Mouse (Mus musculus) heart, embryonic 15.5 days (tissue): ENCODE results near the gene Ptges2. TPM values are rescaled to one million over a fixed set of nuclear protein-coding genes. Genes with fewer than 3 reads are reported as not detected.

Source experiments
- ATAC-seq: fragments of 200-750 bp; cut with Nextera tagmentation; replicated peaks from 2 replicates; pipeline ENCODE4 v1.8.0; 2017; ENCODE audit warnings: low read depth, moderate TSS enrichment; ENCODE audit not compliant: insufficient number of reproducible peaks, insufficient read depth, low FRiP score
- H3K27ac ChIP-seq: fragments of 300-500 bp; sonication (generic); 2 replicates; pipeline ENCODE4 v1.5.1; 2015; ENCODE audit warnings: mild to moderate bottlenecking, inconsistent platforms
- H3K27me3 ChIP-seq: fragments of 300-500 bp; sonication (generic); 2 replicates; pipeline ENCODE4 v1.6.1; 2015; ENCODE audit warnings: inconsistent platforms
- H3K36me3 ChIP-seq: fragments of 300-500 bp; sonication (generic); 2 replicates; pipeline ENCODE4 v1.6.1; 2015; ENCODE audit warnings: mild to moderate bottlenecking, inconsistent platforms
- H3K4me1 ChIP-seq: fragments of 300-500 bp; sonication (generic); replicated peaks from 2 replicates; pipeline ENCODE4 v1.6.1; 2015; ENCODE audit warnings: inconsistent platforms
- H3K4me2 ChIP-seq: fragments of 300-500 bp; sonication (generic); 2 replicates; pipeline ENCODE4 v1.6.1; 2015; ENCODE audit warnings: inconsistent platforms, mild to moderate bottlenecking, moderate library complexity
- H3K4me3 ChIP-seq: fragments of 300-500 bp; sonication (generic); 2 replicates; pipeline ENCODE4 v1.5.1; 2015; ENCODE audit warnings: mild to moderate bottlenecking, inconsistent platforms
- H3K9ac ChIP-seq: fragments of 300-500 bp; sonication (generic); 2 replicates; pipeline ENCODE4 v1.6.1; 2015; ENCODE audit warnings: mild to moderate bottlenecking, inconsistent platforms
- H3K9me3 ChIP-seq: fragments of 300-500 bp; sonication (generic); replicated peaks from 2 replicates; pipeline ENCODE4 v1.6.1; 2016; ENCODE audit warnings: inconsistent platforms
- WGBS: fragments of 180-500 bp; shearing (Covaris S2); methylation state at CpG from one replicate; pipeline ENCODE4 v1.1.7; 2015; ENCODE audit warnings: mixed read lengths; 5-methylcytosine and 5-hydroxymethylcytosine counted together
- polyA plus RNA-seq: library from polyadenylated mRNA; unstranded; fragments of >200 nt; fragmentation: Nextera tagmentation; extraction: Ambion mirVana; gene quantifications from 2 replicates; pipeline ENCODE4 v1.2.1, GENCODE M21; 2015

Gene Ptges2
- polyA plus RNA-seq, 1 experiment from 2014 or later, result 38.2 TPM

- ATAC-seq, result peak; percentile 93
- under 1% methylated on average over 59 of the region's 59 CpGs for WGBS
- peak overlapping the region; percentile 94 for H3K27ac ChIP-seq
Measured at GRCm38 (mm10) chr2:32395946-32396621, 388 bp downstream of the Ptges2 start.

DNA sequence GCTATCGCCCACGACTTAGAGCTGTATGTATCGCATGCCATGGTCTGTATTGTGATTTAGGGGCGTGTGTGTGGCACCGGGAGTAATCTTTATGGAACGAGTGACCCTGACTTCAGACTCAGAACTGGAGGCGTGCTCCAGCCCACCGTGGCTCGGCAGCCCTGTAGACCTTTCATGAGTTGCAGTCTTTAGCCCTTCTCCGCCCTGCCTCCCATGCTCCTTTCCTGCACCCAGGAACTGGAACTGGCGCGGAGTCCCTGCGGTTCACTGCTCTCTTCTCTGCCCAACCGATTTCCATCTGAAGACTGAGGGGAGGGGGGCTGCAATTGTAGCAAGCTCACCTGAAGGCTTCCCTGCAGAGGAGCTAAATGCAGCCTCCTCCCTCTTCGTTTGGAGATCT is 999 bp downstream of the Ptges2 start:
- Histone ChIP-seq H3K9me3 (no peaks in the 10 kb centered on the region), H3K27ac (peak overlapping the region; percentile 94), H3K36me3 (peaks cover 21% of the 10 kb centered on the region; the same call in 1 of the 2 replicates), H3K27me3 (no peaks in the 10 kb centered on the region), H3K4me1 (peaks cover 29% of the 10 kb centered on the region), H3K9ac (peak overlapping the region; percentile 92), H3K4me2 (peak overlapping the region; percentile 96), H3K4me3 (peak overlapping the region; percentile 79)
- no peak for ATAC-seq
- WGBS, result 0% methylated on average over 15 of the region's 15 CpGs

More at GRCm38 (mm10) chr2:32395946-32396621, 388 bp downstream of the Ptges2 start:
- H3K4me3 ChIP-seq, result peak overlapping the region; percentile 79
- peaks cover 29% of the 10 kb centered on the region for H3K4me1 ChIP-seq
- peak overlapping the region; percentile 92 for H3K9ac ChIP-seq
- no peaks in the 10 kb centered on the region for H3K27me3 ChIP-seq
- no peaks in the 10 kb centered on the region for H3K9me3 ChIP-seq
- peaks cover 16% of the 10 kb centered on the region; the same call in 1 of the 2 replicates for H3K36me3 ChIP-seq
- peak overlapping the region; percentile 96 for H3K4me2 ChIP-seq

- H3K9me3 ChIP-seq, result no peaks in the 10 kb centered on the region
- no peaks in the 10 kb centered on the region for H3K27me3 ChIP-seq
- no peak overlapping the region for H3K27ac ChIP-seq
- no peak overlapping the region for H3K9ac ChIP-seq
- peaks cover 24% of the 10 kb centered on the region; the same call in 1 of the 2 replicates for H3K36me3 ChIP-seq
- no peak overlapping the region for H3K4me3 ChIP-seq
- H3K4me1 ChIP-seq, result no peaks in the 10 kb centered on the region
- ATAC-seq, result peak; percentile 31; the same call in 1 of the 2 replicates
- no peak overlapping the region for H3K4me2 ChIP-seq
- 19% methylated on average over 2 of the region's 2 CpGs for WGBS
Measured at GRCm38 (mm10) chr2:32404663-32405062, 9.0 kb downstream of the Ptges2 start.

- Histone ChIP-seq H3K4me1 (no peaks in the 10 kb centered on the region), H3K36me3 (peaks cover 1% of the 10 kb centered on the region; the same call in 1 of the 2 replicates), H3K9me3 (no peaks in the 10 kb centered on the region), H3K4me3 (no peak overlapping the region), H3K27me3 (no peaks in the 10 kb centered on the region), H3K9ac (no peak overlapping the region), H3K27ac (no peak overlapping the region), H3K4me2 (no peak overlapping the region)
- 73% methylated on average over 7 of the region's 7 CpGs for WGBS
- ATAC-seq, result no peak
Measured at GRCm38 (mm10) chr2:32407144-32407824, 11.6 kb downstream of the Ptges2 start.

DNA sequence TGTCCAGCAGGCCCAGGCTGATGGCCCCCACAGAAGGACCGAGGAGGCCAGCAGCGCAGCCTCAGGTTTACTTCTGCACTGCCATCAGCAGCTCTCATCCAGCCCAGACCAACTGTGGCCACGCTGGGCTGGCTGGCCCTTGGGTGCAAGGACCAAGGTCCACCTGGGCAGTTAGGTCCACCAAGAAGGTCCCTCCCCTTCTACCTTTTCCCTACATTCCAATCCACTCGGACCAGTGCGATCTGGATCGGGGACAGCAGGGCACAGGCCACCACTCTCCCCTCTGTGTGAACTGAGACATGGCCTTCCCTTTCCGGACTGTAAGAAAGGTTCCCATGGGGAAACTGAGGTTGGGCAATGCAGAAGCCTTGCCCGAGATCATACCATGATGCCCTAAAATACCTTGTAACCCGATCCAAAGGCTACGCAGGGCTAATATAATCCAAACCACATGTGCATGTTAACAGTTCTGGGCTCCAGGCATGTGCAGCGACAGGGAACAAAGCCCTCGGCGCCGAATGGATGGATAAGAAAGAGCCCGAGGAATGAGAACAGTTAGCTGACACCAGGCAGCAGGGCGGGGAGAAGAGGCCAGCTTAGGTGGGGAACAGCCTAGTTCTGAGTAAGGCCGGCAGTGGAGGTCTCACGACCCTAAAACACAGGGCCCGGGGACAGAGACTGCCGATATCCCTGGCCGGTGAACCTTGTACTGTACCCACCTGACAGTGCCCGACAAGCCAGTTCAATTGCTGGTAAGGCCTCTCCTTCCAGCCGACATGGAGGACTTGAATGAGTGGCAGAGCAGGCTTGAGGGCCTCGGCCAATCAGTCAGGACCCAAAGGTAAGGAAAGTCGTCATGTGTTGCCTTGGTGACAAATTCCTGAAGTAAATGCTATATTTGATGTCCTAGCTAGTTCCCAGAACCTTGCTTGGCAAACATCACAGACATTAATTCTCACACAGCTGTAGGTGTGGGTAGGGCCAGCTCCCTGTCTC is 13.0 kb downstream of the Ptges2 start:
- Histone ChIP-seq H3K4me3 (no peak overlapping the region), H3K36me3 (no peaks in the 10 kb centered on the region), H3K9me3 (no peaks in the 10 kb centered on the region), H3K27me3 (no peaks in the 10 kb centered on the region), H3K4me1 (no peaks in the 10 kb centered on the region), H3K4me2 (no peak overlapping the region), H3K9ac (no peak overlapping the region), H3K27ac (no peak overlapping the region)
- no peak for ATAC-seq
- 60% methylated on average over 25 of the region's 25 CpGs for WGBS

DNA sequence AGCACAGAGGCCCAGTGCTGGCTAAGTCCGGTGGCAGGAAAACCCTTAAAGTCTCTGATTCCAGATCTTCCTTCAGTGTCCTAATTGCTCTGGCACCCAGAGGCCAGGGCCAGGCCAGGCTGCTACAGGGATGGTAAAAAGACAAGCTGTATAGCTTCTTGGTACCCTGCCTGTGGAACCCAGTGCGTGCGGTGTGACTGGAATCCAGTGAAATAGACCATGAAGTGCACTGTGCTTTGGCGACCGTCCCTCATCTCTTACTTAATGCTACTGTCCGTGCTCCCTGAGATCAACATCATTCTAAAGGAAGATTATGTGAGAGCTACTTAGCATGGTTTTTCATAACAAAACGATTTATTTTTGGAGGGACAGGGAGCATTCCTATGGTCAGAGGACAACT is 15.7 kb downstream of the Ptges2 start:
- Histone ChIP-seq H3K27ac (no peak overlapping the region), H3K4me2 (no peak overlapping the region), H3K4me1 (no peaks in the 10 kb centered on the region), H3K4me3 (no peak overlapping the region), H3K9ac (no peak overlapping the region), H3K36me3 (peaks cover 13% of the 10 kb centered on the region), H3K27me3 (no peaks in the 10 kb centered on the region), H3K9me3 (no peaks in the 10 kb centered on the region)
- no peak for ATAC-seq
- 80% methylated on average over 7 of the region's 7 CpGs for WGBS

DNA sequence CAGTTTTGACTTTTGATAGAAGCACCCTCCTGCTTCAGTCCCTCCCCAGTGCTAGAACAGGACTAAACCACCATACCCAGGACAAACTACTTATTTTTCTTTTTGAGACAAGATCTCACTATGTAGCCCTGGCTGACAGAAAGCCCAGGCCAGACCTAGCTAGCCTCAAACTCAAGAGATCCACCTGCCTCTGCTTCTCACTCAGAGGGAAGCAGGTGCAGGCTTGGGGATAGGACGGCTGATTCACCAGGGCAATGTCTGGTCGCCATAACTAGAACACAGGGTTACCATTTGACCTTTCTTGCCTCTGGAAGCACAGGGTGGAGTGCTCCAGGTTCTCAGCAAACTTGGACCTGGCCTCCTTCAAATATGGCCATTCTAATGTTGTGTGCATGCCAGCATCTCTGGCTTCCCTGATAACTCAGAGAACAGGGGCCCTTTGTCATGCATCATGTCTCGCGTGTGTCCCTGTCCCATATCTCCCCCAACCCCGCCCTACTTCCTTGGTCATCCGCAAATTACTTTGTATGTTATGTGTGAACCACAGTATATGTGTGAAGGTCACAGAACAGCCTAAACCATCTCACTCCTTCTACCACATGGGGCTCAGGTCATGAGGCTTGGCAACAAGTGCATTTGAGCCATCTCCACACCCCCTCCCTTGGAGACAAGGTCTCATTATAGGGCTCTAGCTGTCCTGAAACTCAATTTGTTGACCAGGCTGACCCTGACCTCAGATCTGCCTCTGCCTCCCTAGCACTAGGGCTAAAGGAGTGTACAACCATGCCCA is 17.2 kb downstream of the Ptges2 start:
- 85% methylated on average over 6 of the region's 6 CpGs for WGBS

DNA sequence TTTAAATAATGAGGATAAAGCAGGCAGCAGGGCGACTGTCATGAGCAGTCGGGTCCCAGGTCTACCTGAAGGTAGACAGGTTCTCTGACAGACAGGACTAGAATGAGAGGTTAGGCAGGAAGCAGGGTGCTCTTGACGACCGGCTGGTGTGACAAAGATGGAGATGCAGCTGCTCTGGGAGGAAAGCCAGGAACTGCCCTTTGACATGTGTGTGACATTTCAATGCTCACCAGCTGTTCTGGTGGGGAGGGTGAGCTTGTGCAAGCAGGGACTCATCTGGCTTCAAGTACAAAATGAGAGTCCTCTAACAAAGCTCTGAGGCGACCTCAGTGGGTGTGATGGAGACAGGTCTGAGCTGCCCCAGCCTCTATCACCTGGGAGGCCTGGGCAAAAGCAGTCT is 18.2 kb downstream of the Ptges2 start:
- H3K27ac ChIP-seq, result no peak overlapping the region
- peaks cover 38% of the 10 kb centered on the region for H3K36me3 ChIP-seq
- H3K4me1 ChIP-seq, result no peaks in the 10 kb centered on the region; the same call in 1 of the 2 replicates
- no peaks in the 10 kb centered on the region for H3K27me3 ChIP-seq
- no peak overlapping the region for H3K4me2 ChIP-seq
- no peaks in the 10 kb centered on the region for H3K9me3 ChIP-seq
- 50% methylated on average over 5 of the region's 5 CpGs for WGBS
- no peak for ATAC-seq
- no peak overlapping the region for H3K9ac ChIP-seq
- H3K4me3 ChIP-seq, result no peak overlapping the region

More for the DNA sequence above, 17.2 kb downstream of the Ptges2 start:
- no peaks in the 10 kb centered on the region for H3K9me3 ChIP-seq
- no peak overlapping the region for H3K9ac ChIP-seq
- no peak overlapping the region for H3K4me3 ChIP-seq
- H3K27me3 ChIP-seq, result no peaks in the 10 kb centered on the region
- H3K4me2 ChIP-seq, result no peak overlapping the region
- ATAC-seq, result no peak
- H3K4me1 ChIP-seq, result no peaks in the 10 kb centered on the region
- peaks cover 28% of the 10 kb centered on the region for H3K36me3 ChIP-seq
- no peak overlapping the region for H3K27ac ChIP-seq

GRCm38 (mm10) chr2:32415801-32416200 is 20.1 kb downstream of the Ptges2 start:
- no peak overlapping the region for H3K4me2 ChIP-seq
- H3K9ac ChIP-seq, result no peak overlapping the region
- H3K9me3 ChIP-seq, result no peaks in the 10 kb centered on the region
- peaks cover 52% of the 10 kb centered on the region for H3K36me3 ChIP-seq
- no peaks in the 10 kb centered on the region; the same call in 1 of the 2 replicates for H3K4me1 ChIP-seq
- 91% methylated on average over 12 of the region's 12 CpGs for WGBS
- no peak for ATAC-seq
- H3K27me3 ChIP-seq, result no peaks in the 10 kb centered on the region
- no peak overlapping the region for H3K4me3 ChIP-seq
- no peak overlapping the region for H3K27ac ChIP-seq

GRCm38 (mm10) chr2:32416556-32416955 is 20.9 kb downstream of the Ptges2 start:
- WGBS, result 77% methylated on average over 2 of the region's 2 CpGs
- Histone ChIP-seq H3K27me3 (no peaks in the 10 kb centered on the region), H3K4me3 (no peak overlapping the region), H3K36me3 (peaks cover 55% of the 10 kb centered on the region), H3K4me2 (no peak overlapping the region), H3K27ac (no peak overlapping the region), H3K9ac (no peak overlapping the region), H3K9me3 (no peaks in the 10 kb centered on the region), H3K4me1 (peaks cover under 1% of the 10 kb centered on the region; the same call in 1 of the 2 replicates)
- no peak for ATAC-seq
